Mouse (Mus musculus): ENCODE results near the gene Mat2b. TPM values are rescaled to one million over a fixed set of nuclear protein-coding genes. Genes with fewer than 3 reads are reported as not detected.
A peak's percentile ranks its signal among the peaks of the same experiment; 100 is the strongest.

The Mat2b gene
- total RNA-seq, 2 experiments from 2014 or later: 88.9 to 116 TPM

GRCm38 (mm10) chr11:40675014-40675730, 19.8 kb downstream of the Mat2b start:
- no peak for DNase-seq

- DNase-seq: peak; percentile 6
Measured at GRCm38 (mm10) chr11:40649726-40650445, 45.1 kb downstream of the Mat2b start.

GRCm38 (mm10) chr11:40647246-40647645, 47.8 kb downstream of the Mat2b start:
- DNase-seq: no peak

Other genes starting within 250 kb of the Mat2b start
- gene Hmmr, start 38.2 kb upstream of the Mat2b start, total RNA-seq (2021): 1 to 10 TPM; 7.5 to 9.1 TPM
- gene Nudcd2, start 38.5 kb upstream of the Mat2b start, total RNA-seq (2021): 10 to 100 TPM; 31.6 to 34.6 TPM
- 10 to 100 TPM; 71.1 to 96.0 TPM for gene Ccng1, start 60.1 kb upstream of the Mat2b start, total RNA-seq (2021)

Measured in adrenal gland, postnatal 10 days (tissue).